Mouse (Mus musculus) granulocyte monocyte progenitor cell, adult 5-6 weeks (primary cell): ENCODE results near the gene Nobox. TPM values are rescaled to one million over a fixed set of nuclear protein-coding genes. Genes with fewer than 3 reads are reported as not detected.
A peak's percentile ranks its signal among the peaks of the same experiment; 100 is the strongest.

Experiments
- ATAC-seq: replicated peaks from 2 replicates; pipeline ENCODE4 v1.8.0; 2016; ENCODE audit warnings: mild to moderate bottlenecking, moderate TSS enrichment, inconsistent platforms; ENCODE audit not compliant: poor library complexity, severe bottlenecking
- total RNA-seq, 2 experiments: library from RNA; stranded (forward) in 1 of 2; stranded (reverse) in 1 of 2; fragments of 200-712, 200-1000 nt in 1 of 2; fragments of >200 nt in 1 of 2; fragmentation: Nextera tagmentation in 1 of 2; gene quantifications; 2 replicates each; pipeline ENCODE4 v1.2.3; 2014 to 2017

The Nobox gene
- total RNA-seq (2014; fragmentation: Nextera tagmentation) = not detected in 2 replicates
- not detected in 2 replicates for total RNA-seq (2017)

GRCm38 (mm10) chr6:43309454-43309853, at the start of gene Nobox:
Gene Nobox, minus strand, starts transcription at chr6:43309554.
- ATAC-seq = peak; percentile 12; the same call in 1 of the 2 replicates

- no peak for ATAC-seq
These were observed 45.3 kb upstream of the Nobox start for GRCm38 (mm10) chr6:43354562-43355241.

GRCm38 (mm10) chr6:43353446-43353845, 44.1 kb upstream of the Nobox start:
- no peak for ATAC-seq

- ATAC-seq = no peak
These were observed 39.7 kb upstream of the Nobox start for GRCm38 (mm10) chr6:43349083-43349482.

- ATAC-seq = no peak
These were observed 38.3 kb upstream of the Nobox start for GRCm38 (mm10) chr6:43347637-43348036.

GRCm38 (mm10) chr6:43343006-43343405, 33.7 kb upstream of the Nobox start:
- ATAC-seq = no peak

GRCm38 (mm10) chr6:43342386-43342785, 33.0 kb upstream of the Nobox start:
- ATAC-seq = no peak

GRCm38 (mm10) chr6:43338804-43339203, 29.4 kb upstream of the Nobox start:
- no peak for ATAC-seq

GRCm38 (mm10) chr6:43337491-43337961, 28.2 kb upstream of the Nobox start:
- ATAC-seq = no peak

- ATAC-seq = 0 out of 2 replicates have a peak, but pooled peaks have one; percentile 30
These were observed 26.4 kb upstream of the Nobox start for GRCm38 (mm10) chr6:43335619-43336234.

- no peak for ATAC-seq
These were observed 24.1 kb upstream of the Nobox start for GRCm38 (mm10) chr6:43333479-43333878.

- ATAC-seq = no peak
These were observed 3.8 kb upstream of the Nobox start for GRCm38 (mm10) chr6:43312961-43313656.

GRCm38 (mm10) chr6:43312546-43312945, 3.2 kb upstream of the Nobox start:
- no peak for ATAC-seq

GRCm38 (mm10) chr6:43310071-43310470, 717 bp upstream of the Nobox start:
- ATAC-seq = no peak

GRCm38 (mm10) chr6:43297508-43297850, 11.9 kb downstream of the Nobox start:
- ATAC-seq = no peak

- peak; percentile 50 for ATAC-seq
These were observed 12.4 kb downstream of the Nobox start for GRCm38 (mm10) chr6:43296798-43297507.

- no peak for ATAC-seq
These were observed 13.4 kb downstream of the Nobox start for GRCm38 (mm10) chr6:43295908-43296307.

- no peak for ATAC-seq
These were observed 16.2 kb downstream of the Nobox start for GRCm38 (mm10) chr6:43293175-43293574.

GRCm38 (mm10) chr6:43292471-43293076, 16.8 kb downstream of the Nobox start:
- ATAC-seq = no peak

- ATAC-seq = no peak
These were observed 17.3 kb downstream of the Nobox start for GRCm38 (mm10) chr6:43292041-43292440.
